In the genomic region with DNA sequence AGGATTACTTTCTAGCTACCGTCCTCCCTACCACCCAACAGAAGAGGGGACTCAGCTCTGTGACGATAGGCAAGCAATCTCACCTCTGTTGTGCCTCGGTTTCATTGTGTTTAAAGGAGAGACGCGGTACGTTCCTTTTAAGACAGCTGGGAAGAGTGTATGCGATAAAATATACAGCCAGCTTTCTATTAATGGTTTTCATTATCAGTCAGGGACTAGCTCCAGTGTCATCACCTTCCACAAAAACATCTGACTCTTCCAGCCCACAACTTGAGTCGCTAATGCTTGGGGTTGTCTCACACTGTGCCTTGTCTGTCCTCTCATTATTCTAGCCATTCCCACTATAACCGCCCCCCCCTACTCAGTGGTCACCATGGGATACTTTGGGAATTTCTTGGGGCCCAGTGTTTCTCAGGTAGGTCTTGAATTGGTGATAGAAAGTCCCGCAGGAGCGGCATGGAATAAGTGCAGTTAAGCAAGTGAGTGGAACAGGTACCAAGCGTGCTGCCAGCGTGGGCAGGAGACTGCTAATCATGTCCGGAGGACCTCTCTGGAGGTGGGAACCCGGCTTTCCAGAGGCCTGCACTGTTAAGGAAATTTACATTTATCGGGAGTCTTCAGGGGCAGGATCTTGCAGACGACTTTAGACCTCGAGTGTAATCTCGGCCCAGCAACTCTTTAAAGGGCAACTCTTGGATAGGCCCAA, we compare ENCODE assay signal across 9 mouse cellular contexts. TPM values are rescaled to one million over a fixed set of nuclear protein-coding genes. Genes with fewer than 3 reads are reported as not detected.
DNase-seq lines count a peak whose midpoint lies in the region; ATAC-seq and TF ChIP-seq lines count a peak whose summit lies in the region.
"Had no signal": no experiment of that assay in that cellular context is flagged by ENCODE, and none has a peak within 500 bp of the region (broad histone marks: within the 10 kb centered on the region; RNA-seq: fewer than 3 reads in every experiment).

No protein-coding gene starts in this region.

- in situ Hi-C loops in ES-E14 (cut with MboI; ENCODE audit: low sequenced_read_pairs in 2 of 2, unreplicated experiment in 2 of 2), result no loop called here

- H3K9me3 ChIP-seq in heart, embryonic 16.5 days (replicated peaks; ENCODE audit: control insufficient read depth, low read length), result no peaks in the 10 kb centered on the region
- H3K9me3 ChIP-seq in ES-E14 (ENCODE audit: control insufficient read depth, insufficient read depth, low read depth, low read length), result no peaks in the 10 kb centered on the region
- no peaks in the 10 kb centered on the region for H3K9me3 ChIP-seq in forebrain, embryonic 15.5 days

- DNase-seq in heart, postnatal 36 days, result no peak
- DNase-seq in ES-E14 (ENCODE audit: low read depth, low spot score), result no peak
- DNase-seq in mesoderm, embryonic 11.5 days (ENCODE audit: low read depth, low spot score), result peak; percentile 9
- no peak for DNase-seq in urinary bladder, postnatal 25 days (ENCODE audit: low spot score)
- DNase-seq in frontal cortex, postnatal 25 days (ENCODE audit: low spot score in 2 of 2), result no peak

- WGBS in heart, embryonic 16.5 days, result 23% methylated on average over 19 of the region's 19 CpGs
- 47% methylated on average over 19 of the region's 19 CpGs for WGBS in forebrain, embryonic 15.5 days

- peak overlapping the region; percentile 95 for H3K4me2 ChIP-seq in heart, embryonic 16.5 days (ENCODE audit: low read depth, low read length)
- peak overlapping the region; percentile 95 for H3K4me2 ChIP-seq in forebrain, embryonic 15.5 days (replicated peaks)

- H3K36me3 ChIP-seq in heart, embryonic 16.5 days (ENCODE audit: control insufficient read depth, insufficient read depth), result no peaks in the 10 kb centered on the region
- no peaks in the 10 kb centered on the region for H3K36me3 ChIP-seq in ES-E14 (ENCODE audit: control insufficient read depth, insufficient read depth, low read length, poor library complexity, severe bottlenecking)
- H3K36me3 ChIP-seq in forebrain, embryonic 15.5 days, result no peaks in the 10 kb centered on the region

- H3K4me3 ChIP-seq in heart, embryonic 16.5 days (ENCODE audit: low read length), result peak overlapping the region; percentile 89
- H3K4me3 ChIP-seq in ES-E14 (ENCODE audit: insufficient read depth in 1 of 2, low read depth in 1 of 2, low read length in 2 of 2, poor library complexity in 1 of 2, severe bottlenecking in 1 of 2), result peak overlapping the region; percentile 67 to 79
- peak overlapping the region; percentile 70 for H3K4me3 ChIP-seq in forebrain, embryonic 15.5 days

- intact Hi-C loops in heart, postnatal 36 days (cut with DNase I), result loop anchor here (2.0 kb wide), 2 partner anchors 37 to 71 kb away; no protein-coding TSS in a partner anchor

- H3K9ac ChIP-seq in heart, embryonic 16.5 days (ENCODE audit: low read length), result peak overlapping the region; percentile 72
- peak overlapping the region; percentile 8; the same call in 1 of the 2 replicates for H3K9ac ChIP-seq in ES-E14 (ENCODE audit: insufficient read depth, low read depth, low read length, poor library complexity, severe bottlenecking)
- peak overlapping the region; percentile 54 for H3K9ac ChIP-seq in forebrain, embryonic 15.5 days (replicated peaks)

- no peaks in the 10 kb centered on the region for H3K27me3 ChIP-seq in heart, embryonic 16.5 days (ENCODE audit: control insufficient read depth, insufficient read depth, low read length)
- no peaks in the 10 kb centered on the region for H3K27me3 ChIP-seq in forebrain, embryonic 15.5 days
- H3K27me3 ChIP-seq: Patski had no signal

- ATAC-seq in heart, embryonic 16.5 days (replicated peaks; ENCODE audit: extremely low read depth, insufficient read depth, low FRiP score), result no peak
- no peak for ATAC-seq in forebrain, embryonic 15.5 days (replicated peaks)
- ATAC-seq in cerebellum, adult (ENCODE audit: insufficient number of reproducible peaks, low FRiP score, low TSS enrichment), result no peak

- H3K4me1 ChIP-seq in heart, embryonic 16.5 days (ENCODE audit: control insufficient read depth, insufficient read depth, low read length), result peaks cover 28% of the 10 kb centered on the region
- peaks cover 2 to 15% of the 10 kb centered on the region in 2 experiments; a peak in 3 of 4 replicates for H3K4me1 ChIP-seq in ES-E14 (ENCODE audit: control insufficient read depth in 2 of 2, insufficient read depth in 2 of 2, low read length in 2 of 2, poor library complexity in 1 of 2)
- peaks cover 35% of the 10 kb centered on the region for H3K4me1 ChIP-seq in forebrain, embryonic 15.5 days

- H3K27ac ChIP-seq in heart, embryonic 16.5 days (ENCODE audit: low read length), result peak overlapping the region; percentile 95
- H3K27ac ChIP-seq in ES-E14 (ENCODE audit: insufficient read depth, low read depth, low read length, poor library complexity, severe bottlenecking), result no peak overlapping the region
- no peak overlapping the region for H3K27ac ChIP-seq in forebrain, embryonic 15.5 days (replicated peaks)

TF ChIP-seq in ES-E14, 5 proteins besides CTCF, POLR2A, EP300 and RAD21:
- no peak for TF ChIP-seq MAFK (IDR thresholded peaks at IDR 0.05; ENCODE audit: insufficient read depth, low read depth, low read length)
- TF ChIP-seq CHD2 (IDR thresholded peaks at IDR 0.05; ENCODE audit: low read depth, low read length), result no peak
- no peak for TF ChIP-seq ZC3H11A (IDR thresholded peaks at IDR 0.05; ENCODE audit: borderline replicate concordance, low read depth, low read length)
- TF ChIP-seq ZNF384 (IDR thresholded peaks at IDR 0.05; ENCODE audit: low read depth, low read length), result no peak
- TF ChIP-seq HCFC1 (IDR thresholded peaks at IDR 0.05; ENCODE audit: borderline replicate concordance, insufficient read depth, low read length), result no peak

RNA-seq across cellular contexts. Expression of gene Nt5dc3, which starts 1.0 kb away (rescaled TPM):
- 4.8 and 5.0 TPM in 2 replicates for polyA plus RNA-seq in heart, embryonic 16.5 days (2015; fragmentation: Nextera tagmentation; extraction: Ambion mirVana)
- total RNA-seq in heart, postnatal 36 days (2021), result 10 to 100 TPM; 30.8 to 38.3 TPM
- total RNA-seq in ES-E14 (2012; rRNA removed), result 5.6 and 8.1 TPM in 2 replicates
- polyA plus RNA-seq in forebrain, embryonic 15.5 days (2015; fragmentation: Nextera tagmentation; extraction: Ambion mirVana), result 6.6 and 6.7 TPM in 2 replicates

RNA-seq across cellular contexts. Expression of gene Gm49358, which starts 14.0 kb away (rescaled TPM):
- polyA plus RNA-seq in heart, embryonic 16.5 days (2015; fragmentation: Nextera tagmentation; extraction: Ambion mirVana), result not detected in 2 replicates
- total RNA-seq in heart, postnatal 36 days (2021), result 10 to 100 TPM; 10.3 to 14.5 TPM
- total RNA-seq in ES-E14 (2012; rRNA removed), result 0.58 and 1.4 TPM in 2 replicates
- polyA plus RNA-seq in forebrain, embryonic 15.5 days (2015; fragmentation: Nextera tagmentation; extraction: Ambion mirVana), result not detected in 2 replicates

Comparison
In these comparisons a context has a peak if more than half of its experiments do, and no peak if none do; other contexts are left out.
1. H3K9ac ChIP-seq: peak in every context shown above with its lines; median percentile 72 in heart, embryonic 16.5 days; 54 in forebrain, embryonic 15.5 days; 8 in ES-E14.